Mouse (Mus musculus) common myeloid progenitor, adult 5-6 weeks (primary cell): ENCODE data around the gene Cfl1. TPM values are rescaled to one million over a fixed set of nuclear protein-coding genes. Genes with fewer than 3 reads are reported as not detected.
"Not testable (repeated sequence)": the region's sequence is repeated elsewhere in the genome, so short reads cannot be mapped to it uniquely, and the experiment has no call there.

Experiments used
- ATAC-seq: replicated peaks from 2 replicates; pipeline ENCODE4 v1.8.0; 2016; ENCODE audit warnings: low read depth, mild to moderate bottlenecking, moderate TSS enrichment, inconsistent platforms; ENCODE audit not compliant: poor library complexity, severe bottlenecking
- total RNA-seq: library from RNA; stranded (forward); fragments of 200-1000, 187-1606 nt; gene quantifications from 2 replicates; pipeline ENCODE4 v1.2.3, GENCODE M21; 2017

Gene Cfl1
- total RNA-seq, 1 experiment from 2014 or later: 940 TPM

GRCm38 (mm10) chr19:5486771-5487170, 3.5 kb upstream of the Cfl1 start:
- no peak for ATAC-seq

DNA sequence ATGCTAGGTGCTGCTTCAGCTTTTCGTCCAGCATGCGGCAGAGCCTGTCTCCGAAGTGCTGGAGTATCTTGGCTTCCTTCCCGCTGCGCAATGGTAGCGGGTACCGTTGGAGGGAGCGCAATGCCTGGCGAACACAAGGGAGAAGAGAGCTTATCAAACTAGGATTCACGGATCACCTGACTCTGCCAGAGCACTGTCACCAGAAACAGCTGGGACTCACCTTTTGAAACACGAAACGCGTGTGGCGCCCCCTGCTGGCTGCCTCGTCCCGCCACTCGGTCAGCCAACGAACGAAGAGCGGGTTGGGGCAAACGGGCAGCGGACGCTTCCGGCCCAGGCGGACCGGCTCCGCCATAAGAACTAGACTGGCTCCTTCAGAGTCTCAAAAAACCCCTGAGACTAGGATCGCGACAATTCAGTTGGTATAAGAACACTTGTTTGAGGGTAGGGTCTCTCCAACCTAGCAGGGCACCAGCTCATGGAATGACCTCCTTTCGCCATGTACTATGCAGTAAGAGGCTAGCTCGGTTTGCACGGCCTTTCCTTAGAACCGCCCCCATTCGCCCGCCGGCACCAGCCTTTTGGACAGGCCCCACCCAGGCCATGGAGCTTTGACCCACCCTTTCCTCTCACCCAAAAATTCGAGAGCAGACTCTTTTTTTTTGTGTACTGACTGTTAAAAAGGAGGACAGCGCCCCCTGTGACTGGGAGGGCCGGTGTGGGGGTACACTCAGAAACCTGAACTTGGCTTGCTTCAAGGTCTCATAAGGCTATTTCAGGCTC, 2.3 kb upstream of the Cfl1 start, which contains the start of gene Mus81:
Gene Mus81 (minus strand): TSS at position 635 of the 783 bp plus-strand sequence.
- peak; percentile 46 for ATAC-seq

- peak; percentile 57 for ATAC-seq
Observed at GRCm38 (mm10) chr19:5488878-5489571, 1.2 kb upstream of the Cfl1 start.

GRCm38 (mm10) chr19:5489721-5490120, 534 bp upstream of the Cfl1 start:
- not testable (repeated sequence) for ATAC-seq

DNA sequence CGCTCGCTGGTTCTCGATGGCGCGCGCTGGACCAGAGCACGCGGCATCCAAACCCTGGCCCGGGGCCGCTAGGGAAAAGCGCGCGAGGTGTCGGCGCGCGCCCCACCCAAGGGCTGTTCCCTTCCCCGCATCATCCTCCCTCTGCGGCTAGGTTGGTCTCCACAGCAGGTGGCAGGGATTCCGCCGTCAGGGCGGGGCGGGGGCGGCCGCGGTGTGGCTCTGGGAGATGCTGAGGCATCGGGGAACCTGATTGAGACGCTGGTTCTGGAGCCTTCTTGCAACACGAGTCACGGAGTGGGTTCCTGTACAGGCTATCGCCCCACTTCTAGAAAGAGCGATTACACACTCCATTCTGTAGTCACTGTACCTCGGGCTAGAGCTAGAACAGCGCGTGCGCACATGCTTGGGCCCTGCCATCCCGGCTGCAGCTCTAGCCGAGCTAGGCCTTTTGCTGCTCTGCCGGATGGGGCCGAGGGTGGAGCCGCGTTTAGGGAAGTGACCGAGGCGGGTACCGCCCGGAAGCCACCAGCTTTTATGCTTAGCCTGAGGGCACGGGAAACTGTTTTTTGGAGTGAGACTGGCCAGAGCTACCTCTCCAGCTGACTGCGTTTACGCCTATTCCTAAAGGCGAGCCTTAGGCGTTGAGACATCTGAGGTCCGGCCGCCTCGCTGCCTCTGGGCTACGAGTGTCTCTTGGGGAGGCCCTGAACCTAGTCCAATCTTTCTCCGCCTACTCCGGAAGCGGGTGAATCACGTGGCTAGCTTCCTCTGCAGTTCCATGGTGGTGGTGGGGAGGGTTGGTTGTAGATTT, 848 bp downstream of the Cfl1 start:
- peak; percentile 34 for ATAC-seq

DNA sequence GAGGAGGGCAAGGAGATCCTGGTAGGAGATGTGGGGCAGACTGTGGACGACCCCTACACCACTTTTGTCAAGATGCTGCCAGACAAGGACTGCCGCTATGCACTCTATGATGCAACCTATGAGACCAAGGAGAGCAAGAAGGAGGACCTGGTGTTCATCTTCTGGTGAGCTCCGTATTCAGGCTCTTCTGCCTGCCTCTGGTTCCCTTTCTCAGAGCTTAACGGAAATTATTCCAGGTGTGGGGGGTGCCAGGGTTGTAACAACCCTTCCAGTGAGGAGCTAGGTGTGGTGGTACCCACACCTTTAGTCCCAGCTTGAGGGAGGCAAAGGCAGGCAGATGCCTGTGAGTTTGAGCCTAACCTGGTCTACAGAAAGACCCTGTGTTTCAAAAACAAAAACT, 2.4 kb downstream of the Cfl1 start:
- ATAC-seq: no peak

DNA sequence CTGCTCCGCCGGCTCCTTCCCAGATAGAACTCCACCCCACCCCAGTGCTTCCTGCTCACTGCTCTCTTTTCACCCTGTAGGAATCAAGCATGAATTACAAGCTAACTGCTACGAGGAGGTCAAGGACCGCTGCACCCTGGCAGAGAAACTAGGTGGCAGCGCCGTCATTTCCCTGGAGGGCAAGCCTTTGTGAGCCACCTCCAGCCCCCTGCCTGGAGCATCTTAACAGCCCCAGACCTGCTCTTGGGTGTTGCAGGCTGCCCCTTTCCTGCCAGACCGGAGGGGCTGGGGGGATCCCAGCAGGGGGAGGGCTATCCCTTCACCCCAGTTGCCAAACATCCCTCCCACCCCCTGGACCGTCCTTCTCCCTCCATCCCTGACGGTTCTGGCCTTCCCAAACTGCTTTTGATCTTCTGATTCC, 3.1 kb downstream of the Cfl1 start:
- not testable (repeated sequence) for ATAC-seq

- ATAC-seq: no peak
Observed at GRCm38 (mm10) chr19:5494314-5494713, 4.1 kb downstream of the Cfl1 start.

DNA sequence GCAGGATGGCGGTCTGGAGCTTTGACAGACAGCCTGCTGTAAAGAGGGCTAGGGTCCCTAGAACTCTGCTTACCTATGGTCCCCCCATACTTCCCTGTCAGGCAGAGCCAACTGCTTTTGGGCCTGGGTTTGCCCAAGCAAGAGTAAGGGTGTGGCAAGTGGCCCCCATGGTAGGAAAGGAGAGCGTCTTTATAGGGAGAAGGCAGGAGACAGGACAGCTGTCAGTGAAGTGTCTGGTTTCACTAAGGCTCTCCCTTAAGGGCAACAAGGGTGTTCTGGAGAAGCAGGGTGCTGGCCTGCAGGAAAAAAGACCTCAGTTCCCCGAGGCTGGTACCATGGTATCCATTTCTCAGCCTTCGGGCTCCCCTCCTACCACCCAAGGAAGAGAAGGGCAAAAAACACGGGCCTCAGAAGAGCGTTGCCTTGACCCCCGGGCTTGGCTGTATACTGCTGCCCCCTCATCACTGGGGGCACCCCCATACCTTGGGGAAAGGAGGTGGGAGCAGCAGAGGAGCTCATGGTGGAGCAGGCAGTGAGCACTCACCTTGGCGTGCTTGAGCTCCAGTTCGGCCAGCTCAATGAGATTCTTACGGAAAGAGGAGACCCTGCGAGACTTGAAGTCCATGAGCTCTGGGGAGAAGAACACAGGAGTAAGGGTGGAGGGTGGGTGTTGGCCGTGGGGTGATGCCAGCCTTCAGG, 5.2 kb downstream of the Cfl1 start:
- no peak for ATAC-seq

- ATAC-seq: no peak
Observed at GRCm38 (mm10) chr19:5496052-5496370, 5.8 kb downstream of the Cfl1 start.

DNA sequence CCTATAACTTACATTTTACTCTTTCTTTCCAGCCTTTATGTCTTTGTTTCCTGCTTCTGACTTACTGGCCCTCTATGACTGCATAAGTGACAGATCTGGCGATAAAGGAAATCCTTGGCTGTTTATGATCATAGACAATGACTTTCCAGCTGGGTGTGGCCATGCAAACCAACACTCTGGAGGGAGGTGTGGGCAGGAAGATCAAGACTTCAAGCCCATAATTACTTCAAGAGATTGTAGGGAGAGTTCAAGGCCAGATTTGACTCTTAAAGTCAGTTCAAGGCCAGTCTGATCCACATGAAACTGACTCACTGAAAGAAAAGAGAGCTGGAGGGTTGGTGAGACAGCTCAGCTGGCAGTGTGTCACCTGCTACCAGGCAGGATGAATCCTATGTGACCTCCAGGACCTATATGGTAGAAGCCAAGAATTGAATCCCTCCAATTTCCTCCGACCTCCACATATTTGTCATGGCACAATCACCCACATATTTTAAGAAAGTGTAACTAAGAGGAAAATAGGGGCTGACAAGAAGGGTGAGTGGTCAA, 10.1 kb downstream of the Cfl1 start:
- no peak for ATAC-seq

GRCm38 (mm10) chr19:5503687-5504086, 13.4 kb downstream of the Cfl1 start, which contains the start of gene 1700020D05Rik:
Gene 1700020D05Rik (minus strand): TSS chr19:5503787.
- ATAC-seq: no peak

DNA sequence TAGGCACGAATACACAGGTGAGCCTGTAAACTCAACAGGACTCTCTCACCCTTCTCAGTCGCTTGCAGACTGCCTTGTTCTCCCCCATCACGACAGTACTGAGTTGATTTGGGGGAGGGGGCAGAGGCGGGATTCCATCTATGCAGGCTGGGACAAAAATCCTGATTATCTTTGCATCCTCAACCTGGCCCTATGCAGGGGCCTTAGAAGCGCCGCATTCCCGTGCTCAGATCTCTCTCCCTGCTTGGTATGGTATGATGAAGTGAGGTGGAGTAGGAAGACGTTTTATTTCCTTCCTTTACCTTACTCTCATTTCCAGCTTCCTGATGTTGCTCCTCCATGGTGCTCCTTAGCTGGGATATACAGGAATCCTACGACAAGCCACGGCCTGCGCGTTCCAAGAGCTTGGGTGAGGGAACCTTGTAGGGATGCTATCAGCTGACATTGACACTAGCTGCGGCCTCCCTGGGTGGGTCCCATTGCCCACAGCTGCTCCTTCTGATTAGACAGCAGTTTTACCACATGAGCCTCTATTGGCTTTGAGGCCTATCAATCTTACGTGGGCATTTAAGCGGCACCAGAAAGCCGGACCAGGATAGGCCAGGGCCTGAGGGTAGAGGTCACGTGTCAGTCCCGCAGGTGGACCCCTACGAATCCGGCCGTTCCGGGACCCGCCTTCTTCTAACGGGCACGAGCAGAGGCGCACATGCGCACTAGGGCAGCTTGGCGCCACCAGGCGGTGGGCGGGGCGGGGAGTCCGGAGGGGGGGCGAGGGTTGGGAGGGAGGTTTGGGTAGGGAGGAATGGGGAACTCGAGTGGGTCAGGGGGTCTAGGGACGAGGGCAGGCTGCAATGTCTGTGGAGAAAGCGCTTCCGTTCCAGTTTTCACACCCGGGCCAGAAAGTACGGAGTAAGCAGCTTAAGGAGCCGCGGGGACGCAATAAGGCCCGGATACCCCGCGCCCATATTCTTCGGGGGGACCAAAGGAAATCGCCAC, 20.1 kb downstream of the Cfl1 start, which contains the start of gene Snx32:
Gene Snx32 (minus strand): TSS at position 508 of the 996 bp plus-strand sequence.
- peak; percentile 94 for ATAC-seq

DNA sequence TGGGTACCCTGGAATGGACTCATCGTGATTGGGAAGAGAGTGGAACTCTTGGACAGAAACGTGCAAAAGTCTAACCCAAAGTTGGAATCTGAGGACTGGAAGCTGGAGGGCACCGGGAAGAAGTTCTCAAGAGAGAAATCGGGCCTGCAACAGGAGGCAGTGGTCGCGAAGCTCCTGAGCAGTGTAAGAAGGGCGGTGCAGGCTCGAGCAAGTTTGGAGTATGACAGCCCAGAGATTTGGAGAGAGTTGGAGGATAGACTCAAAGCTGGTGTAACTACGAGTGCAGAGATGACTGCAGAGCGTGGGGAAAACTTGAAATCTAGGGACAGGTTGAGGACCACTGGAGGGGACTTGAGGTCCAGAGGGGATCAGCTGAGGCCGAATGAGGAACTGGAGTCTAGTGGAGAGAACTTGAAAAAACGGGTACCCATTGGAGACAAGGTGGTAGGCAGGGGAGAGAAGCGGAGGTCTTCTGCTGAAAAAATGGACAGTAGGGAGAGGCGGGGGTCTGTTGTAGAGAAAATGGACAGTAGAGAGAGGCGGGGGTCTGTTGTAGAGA, 20.9 kb downstream of the Cfl1 start:
- ATAC-seq: no peak

GRCm38 (mm10) chr19:5512091-5513004, 22.1 kb downstream of the Cfl1 start:
- ATAC-seq: peak; percentile 76

DNA sequence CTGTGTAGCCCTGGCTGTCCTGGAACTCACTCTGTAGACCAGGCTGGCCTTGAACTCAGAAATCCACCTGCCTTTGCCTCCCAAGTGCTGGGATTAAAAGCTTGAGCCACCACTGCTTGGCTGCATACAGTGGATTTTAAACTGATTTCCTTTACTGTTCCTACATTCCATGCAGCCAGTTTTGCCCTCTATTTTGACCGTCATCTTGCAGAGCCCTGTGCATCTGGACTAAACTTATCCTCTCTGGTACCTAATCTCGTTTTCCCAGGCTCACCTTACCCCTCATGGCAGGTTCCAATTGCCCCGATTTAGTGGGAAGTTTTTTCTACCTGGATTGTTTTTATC, 22.7 kb downstream of the Cfl1 start:
- no peak for ATAC-seq
